Mouse (Mus musculus): Measurements from ENCODE around the gene Ttc19. TPM values are rescaled to one million over a fixed set of nuclear protein-coding genes. Genes with fewer than 3 reads are reported as not detected.

Ttc19 gene
- total RNA-seq (2021) = 10 to 100 TPM; 38.3 to 40.6 TPM
- long read RNA-seq, experiment 1, transcript Ttc19-201 (10 exons, 3,410 nt) = major isoform, 67 of 86 reads
- long read RNA-seq, experiment 1, partial matches to known transcripts = 4 of 86 reads
- long read RNA-seq, experiment 1, other reads (novel, unspliced or antisense) = 11 of 86 reads
- long read RNA-seq, experiment 2, transcript Ttc19-201 (10 exons, 3,410 nt) = major isoform, 46 of 51 reads
- long read RNA-seq, experiment 2, partial matches to known transcripts = 0 of 51 reads
- long read RNA-seq, experiment 2, other reads (novel, unspliced or antisense) = 2 of 51 reads

DNA sequence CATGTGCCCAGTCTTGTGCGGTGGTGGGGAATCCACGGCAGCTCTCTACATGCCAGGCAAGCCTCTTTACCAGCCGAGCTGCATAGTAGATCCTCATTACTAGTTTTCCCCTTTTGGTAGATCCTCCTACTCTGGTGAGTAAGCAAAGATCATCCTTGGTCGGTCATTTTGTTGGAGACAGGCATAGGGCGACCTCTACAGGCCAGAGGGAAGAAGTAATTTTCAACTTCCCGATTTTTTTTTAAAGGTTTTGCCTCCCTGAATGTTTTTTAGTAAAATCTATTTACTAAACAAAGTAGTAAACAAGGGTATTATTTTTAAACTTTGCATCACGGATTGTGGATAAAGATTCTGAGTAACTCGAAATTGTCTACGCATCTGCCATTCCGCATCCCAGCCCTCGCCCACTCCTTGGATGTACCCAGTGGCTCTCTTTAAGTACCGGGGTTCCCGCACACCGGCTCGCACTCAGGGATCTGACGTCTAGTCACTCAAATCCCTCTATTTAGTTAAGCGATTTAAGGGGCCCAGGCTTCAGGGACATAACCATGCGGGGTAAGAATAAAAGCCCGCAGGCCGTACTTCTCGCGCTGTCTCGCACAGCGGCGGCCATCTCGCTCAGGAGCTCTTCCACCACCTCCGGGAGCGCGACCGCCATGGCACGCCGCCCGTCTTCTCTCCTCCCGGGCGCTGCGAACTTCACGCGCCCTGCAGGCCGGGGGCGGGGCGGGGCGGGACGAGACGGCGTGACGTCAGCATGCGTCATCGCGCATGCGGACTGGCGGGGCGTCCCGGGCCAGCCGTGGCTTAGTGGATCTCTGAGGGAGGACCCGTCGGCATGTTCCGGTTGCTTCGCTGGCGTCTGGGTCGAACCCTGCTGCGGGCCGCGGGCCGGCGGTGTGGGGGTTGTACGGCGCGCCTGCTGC is at the start of gene Ttc19, which contains the start of gene Zswim7:
Gene Ttc19 (plus strand): TSS at position 799 of the 926 bp plus-strand sequence.
Gene Zswim7 (minus strand): TSS at position 701 of the 926 bp plus-strand sequence.
- DNase-seq (ENCODE audit: low spot score) = peak; percentile 91

GRCm38 (mm10) chr11:62240631-62241261 is 40.5 kb upstream of the Ttc19 start:
- no peak for DNase-seq (ENCODE audit: low spot score)

- DNase-seq (ENCODE audit: low spot score) = peak; percentile 39
Measured at GRCm38 (mm10) chr11:62243871-62244270, 37.4 kb upstream of the Ttc19 start.

DNA sequence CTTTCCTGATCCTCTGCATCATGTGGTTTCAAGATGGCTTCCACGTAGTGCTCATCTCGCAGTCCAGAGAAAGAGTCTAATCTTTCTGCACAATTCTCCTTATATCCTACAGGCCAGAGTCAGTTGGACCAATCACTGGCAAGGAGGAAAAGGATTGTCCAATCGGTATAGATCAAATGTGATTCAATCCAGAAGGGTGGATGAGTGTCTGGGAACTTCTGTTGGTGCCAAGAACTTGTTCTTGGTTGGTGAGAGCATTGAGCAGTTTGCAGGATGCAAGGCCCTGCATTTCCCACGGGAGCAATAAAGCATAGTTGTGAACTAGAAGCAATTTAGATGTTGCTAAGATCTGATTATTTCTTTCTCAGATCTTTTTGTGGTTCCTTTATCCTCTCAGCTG is 36.8 kb upstream of the Ttc19 start:
- peak; percentile 17 for DNase-seq (ENCODE audit: low spot score)

GRCm38 (mm10) chr11:62247759-62248400 is 33.4 kb upstream of the Ttc19 start:
- no peak for DNase-seq (ENCODE audit: low spot score)

- DNase-seq (ENCODE audit: low spot score) = peak; percentile 43
Measured at GRCm38 (mm10) chr11:62248401-62249244, 32.6 kb upstream of the Ttc19 start, which contains the start of gene Adora2b. Gene Adora2b (plus strand): TSS chr11:62248984.

GRCm38 (mm10) chr11:62249266-62250037 is 31.8 kb upstream of the Ttc19 start:
- DNase-seq (ENCODE audit: low spot score) = peak; percentile 23

DNA sequence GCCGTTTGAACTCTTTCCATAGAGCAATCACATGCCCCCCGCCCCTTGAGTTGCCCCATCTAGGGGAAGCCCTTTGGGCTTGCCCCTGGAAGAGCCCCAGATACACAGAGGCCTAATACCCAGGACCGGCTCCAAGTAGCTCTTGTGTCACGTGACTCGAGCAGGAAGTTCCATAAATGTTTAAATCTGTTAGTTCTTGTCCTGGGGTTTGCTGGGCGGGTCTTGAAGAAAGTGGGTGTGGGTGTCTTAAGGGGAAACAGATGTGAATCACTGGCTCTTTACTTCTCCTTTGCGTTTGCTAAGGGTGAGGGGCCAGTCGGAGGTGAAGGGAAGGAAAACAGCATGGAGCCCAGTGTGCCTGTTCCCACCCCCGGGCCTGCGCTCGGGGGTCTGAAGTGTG is 30.2 kb upstream of the Ttc19 start:
- peak; percentile 26 for DNase-seq (ENCODE audit: low spot score)

GRCm38 (mm10) chr11:62253380-62253779 is 27.9 kb upstream of the Ttc19 start:
- no peak for DNase-seq (ENCODE audit: low spot score)

DNA sequence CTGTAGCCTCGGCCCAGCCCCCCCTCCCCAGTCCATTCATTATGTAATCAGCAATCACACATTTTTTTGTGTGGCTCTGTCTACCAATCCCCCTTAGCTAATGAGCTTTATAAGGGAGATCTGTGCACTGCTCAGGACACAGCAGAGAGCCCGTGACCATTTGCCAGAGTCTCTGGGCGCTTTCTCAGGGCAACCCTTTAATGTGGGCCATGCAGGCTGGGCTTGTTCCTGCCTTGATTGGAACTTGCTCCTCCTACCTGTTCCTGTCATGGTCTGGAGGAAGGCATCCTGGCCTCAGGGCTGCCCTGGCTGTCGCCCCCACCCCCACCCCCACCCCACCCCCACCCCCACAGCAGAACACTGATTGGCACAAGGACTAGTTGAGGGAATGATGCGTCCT is 22.1 kb upstream of the Ttc19 start:
- DNase-seq (ENCODE audit: low spot score) = no peak

- DNase-seq (ENCODE audit: low spot score) = no peak
Measured at GRCm38 (mm10) chr11:62263599-62263998, 17.7 kb upstream of the Ttc19 start.

DNA sequence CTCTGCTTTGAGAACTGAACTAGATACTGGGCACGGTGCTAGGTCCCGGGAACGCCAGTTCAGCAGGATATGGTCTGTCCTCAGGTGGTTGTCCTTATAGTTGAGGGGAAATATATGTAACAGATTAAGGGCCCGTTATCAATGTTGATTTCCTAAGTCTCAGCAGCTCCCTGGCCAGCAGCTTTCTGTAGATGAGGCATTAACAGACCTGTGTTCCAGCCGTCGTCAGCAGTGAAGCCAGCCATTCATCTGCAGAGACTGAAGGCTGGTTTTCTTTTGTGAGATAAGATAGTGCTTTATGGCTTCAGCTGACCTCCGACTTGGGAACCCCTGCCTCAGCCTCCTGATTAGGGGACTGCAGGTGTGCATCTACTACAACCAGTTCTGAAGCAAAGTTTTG is 17.3 kb upstream of the Ttc19 start:
- no peak for DNase-seq (ENCODE audit: low spot score)

DNA sequence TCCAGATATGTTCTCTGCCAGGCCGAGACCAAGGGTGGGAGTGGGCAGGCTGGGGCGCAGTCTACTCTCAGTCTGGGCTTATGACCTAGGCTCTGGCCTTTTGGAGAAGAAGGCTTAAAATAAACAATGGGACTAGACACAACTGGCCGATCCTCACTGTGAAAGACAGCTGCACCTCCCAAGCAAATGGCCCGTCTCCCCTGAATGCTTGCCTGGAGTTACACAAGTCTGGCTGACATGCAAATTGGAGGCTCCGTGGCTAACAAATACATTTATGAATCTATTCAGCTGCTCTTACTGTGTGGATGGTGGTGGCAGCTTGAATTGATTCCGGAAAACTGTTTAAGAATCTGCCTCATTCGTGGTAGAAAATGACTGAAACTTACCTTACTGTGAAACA is 15.6 kb upstream of the Ttc19 start:
- no peak for DNase-seq (ENCODE audit: low spot score)

GRCm38 (mm10) chr11:62266466-62267214 is 14.6 kb upstream of the Ttc19 start:
- DNase-seq (ENCODE audit: low spot score) = no peak

- no peak for DNase-seq (ENCODE audit: low spot score)
Measured at GRCm38 (mm10) chr11:62268381-62268780, 12.9 kb upstream of the Ttc19 start.

GRCm38 (mm10) chr11:62269097-62269496 is 12.2 kb upstream of the Ttc19 start:
- no peak for DNase-seq (ENCODE audit: low spot score)

GRCm38 (mm10) chr11:62270851-62271250 is 10.4 kb upstream of the Ttc19 start:
- DNase-seq (ENCODE audit: low spot score) = no peak

- no peak for DNase-seq (ENCODE audit: low spot score)
Measured at GRCm38 (mm10) chr11:62277086-62277485, 4.2 kb upstream of the Ttc19 start.

DNA sequence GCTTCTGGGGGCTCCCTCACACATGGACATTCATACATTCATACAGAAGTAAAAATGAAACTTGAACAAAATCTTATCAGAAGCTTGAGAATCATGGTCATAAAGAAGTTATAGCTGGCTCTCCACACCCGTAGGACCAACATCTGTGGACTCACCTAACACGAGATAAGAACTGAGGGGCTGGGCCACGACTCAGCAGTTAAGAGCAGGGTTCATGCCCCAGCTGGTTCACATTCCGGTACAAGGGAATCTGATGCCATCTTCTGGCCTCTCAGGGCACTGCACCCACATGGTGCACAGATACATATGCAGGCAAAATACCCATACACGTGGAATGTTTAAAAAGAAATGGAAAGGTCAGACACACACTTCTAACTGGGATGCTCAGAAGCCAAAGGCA is 3.2 kb upstream of the Ttc19 start:
- DNase-seq (ENCODE audit: low spot score) = peak; percentile 40
